Mouse (Mus musculus): ENCODE measurements at regions not wholly inside any gene's neighbourhood (a gene's known extent, or its start where the extent isn't known, plus 50 kb on each side); places are given as distances from the start of the nearest gene placed in this dataset.
"Not testable (repeated sequence)": the region's sequence is repeated elsewhere in the genome, so short reads cannot be mapped to it uniquely, and the experiment has no call there.

DNA sequence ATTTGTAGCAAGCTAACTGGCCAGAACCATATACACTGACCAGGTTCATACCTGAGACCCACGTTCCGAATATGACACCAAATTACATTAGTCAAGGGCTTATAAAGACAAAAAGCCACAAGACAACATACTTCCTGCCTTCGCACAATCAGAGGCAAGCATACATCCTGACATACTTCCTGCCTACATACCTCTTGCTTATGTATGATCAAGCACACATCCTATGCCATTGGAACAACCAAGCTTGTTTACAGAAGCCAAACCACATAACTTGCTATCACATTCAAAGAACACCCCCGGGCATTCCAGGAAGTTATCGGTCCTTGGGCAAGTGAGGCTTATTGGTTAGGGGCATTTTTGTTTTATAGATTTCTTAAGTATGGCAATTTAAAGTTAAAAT, 62.9 kb upstream of the AU015836 start:
- no peak for DNase-seq (ENCODE audit: low spot score)
- ATAC-seq (ENCODE audit: low FRiP score, low read depth), result no peak
- Histone ChIP-seq H3K4me3 (replicated peaks; ENCODE audit: low read length) (no peak overlapping the region), H3K27ac (replicated peaks; ENCODE audit: low read depth, low read length) (no peak overlapping the region), H3K4me1 (ENCODE audit: control insufficient read depth, insufficient read depth, low read length) (no peaks in the 10 kb centered on the region), H3K4me2 (replicated peaks; ENCODE audit: low read depth, low read length, severe bottlenecking) (no peak overlapping the region), H3K27me3 (ENCODE audit: control insufficient read depth, insufficient read depth, low read length) (no peaks in the 10 kb centered on the region), H3K9ac (ENCODE audit: low read depth, low read length, severe bottlenecking) (no peak overlapping the region), H3K9me3 (ENCODE audit: control insufficient read depth, low read length) (no peaks in the 10 kb centered on the region), H3K36me3 (ENCODE audit: control insufficient read depth, insufficient read depth, low read length) (no peaks in the 10 kb centered on the region)
- no peak for TF ChIP-seq POLR2A (IDR thresholded peaks at IDR 0.05; ENCODE audit: borderline replicate concordance, extremely low read depth, insufficient read depth, insufficient read length)
- WGBS, result 87% methylated on average over 5 of the region's 5 CpGs

DNA sequence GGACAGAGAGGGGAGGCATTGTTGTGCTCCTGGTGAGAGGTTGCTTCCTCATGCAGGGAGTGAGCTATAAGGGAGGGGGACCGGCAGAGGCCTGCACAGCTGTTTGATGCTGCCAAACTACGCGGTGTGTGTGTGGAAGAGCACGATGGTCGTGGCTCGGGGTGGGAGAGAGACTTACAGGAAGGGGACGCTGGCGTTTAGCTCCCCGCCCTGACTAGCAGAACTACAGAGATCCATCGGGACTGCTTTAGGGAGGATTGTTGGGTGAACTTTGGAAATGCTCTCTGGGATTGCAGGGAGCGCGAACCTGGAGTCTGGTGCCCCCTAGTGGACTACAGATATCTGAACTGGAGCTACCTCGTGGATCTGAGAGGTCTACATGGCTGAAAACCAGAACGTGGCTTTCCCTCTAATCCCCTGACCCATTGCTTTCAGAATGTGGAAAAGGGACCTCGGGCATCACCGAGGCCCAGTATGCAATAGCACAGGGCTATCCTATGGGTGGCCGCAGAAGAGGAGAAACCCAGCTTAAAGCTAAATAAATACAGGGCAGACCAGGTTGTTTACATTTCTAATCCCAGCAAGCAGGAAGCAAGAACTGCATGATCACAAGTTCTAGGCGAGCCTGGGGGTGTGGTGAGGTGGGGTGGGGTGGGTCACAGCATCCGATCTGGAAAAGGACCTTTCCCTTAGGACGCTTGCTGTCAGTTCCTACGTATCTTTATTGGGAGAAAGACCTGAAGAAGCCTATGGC, 57.2 kb upstream of the AU015836 start:
- TF ChIP-seq POLR2A (IDR thresholded peaks at IDR 0.05; ENCODE audit: borderline replicate concordance, extremely low read depth, insufficient read depth, insufficient read length), result no peak
- DNase-seq (ENCODE audit: low spot score), result peak; percentile 17
- ATAC-seq (ENCODE audit: low FRiP score, low read depth), result peak; percentile 75
- Histone ChIP-seq H3K9me3 (ENCODE audit: control insufficient read depth, low read length) (no peaks in the 10 kb centered on the region), H3K4me1 (ENCODE audit: control insufficient read depth, insufficient read depth, low read length) (no peaks in the 10 kb centered on the region), H3K36me3 (ENCODE audit: control insufficient read depth, insufficient read depth, low read length) (no peaks in the 10 kb centered on the region), H3K9ac (ENCODE audit: low read depth, low read length, severe bottlenecking) (peak overlapping the region; percentile 47; the same call in 1 of the 2 replicates), H3K4me3 (replicated peaks; ENCODE audit: low read length) (peak overlapping the region; percentile 27), H3K27ac (replicated peaks; ENCODE audit: low read depth, low read length) (no peak overlapping the region), H3K27me3 (ENCODE audit: control insufficient read depth, insufficient read depth, low read length) (no peaks in the 10 kb centered on the region), H3K4me2 (replicated peaks; ENCODE audit: low read depth, low read length, severe bottlenecking) (peak overlapping the region; percentile 50)
- WGBS, result 21% methylated on average over 21 of the region's 21 CpGs

DNA sequence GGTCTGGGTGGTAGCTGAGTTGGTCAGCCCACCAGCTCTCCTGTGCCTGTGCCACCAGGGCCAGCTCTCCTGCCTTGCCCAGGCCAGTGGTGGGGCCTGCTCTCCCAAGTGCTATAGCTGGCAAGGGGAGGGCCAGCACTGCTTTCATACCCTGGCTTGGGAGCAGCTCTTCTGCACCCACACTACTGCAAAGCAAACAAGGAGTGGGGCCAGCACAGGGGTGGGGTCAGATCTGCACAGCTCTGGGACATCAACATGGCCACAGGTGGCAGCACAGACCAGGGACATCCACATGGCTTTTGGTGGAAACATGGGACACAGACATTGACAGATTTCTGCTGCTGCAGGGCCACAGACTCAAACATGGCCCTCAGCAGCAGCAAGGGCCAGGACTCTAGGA, 52.9 kb upstream of the AU015836 start:
- no peak overlapping the region for H3K4me2 ChIP-seq (replicated peaks; ENCODE audit: low read depth, low read length, severe bottlenecking)
- no peaks in the 10 kb centered on the region for H3K27me3 ChIP-seq (ENCODE audit: control insufficient read depth, insufficient read depth, low read length)
- no peak overlapping the region for H3K4me3 ChIP-seq (replicated peaks; ENCODE audit: low read length)
- no peaks in the 10 kb centered on the region for H3K4me1 ChIP-seq (ENCODE audit: control insufficient read depth, insufficient read depth, low read length)
- ATAC-seq (ENCODE audit: low FRiP score, low read depth), result no peak
- no peak overlapping the region for H3K9ac ChIP-seq (ENCODE audit: low read depth, low read length, severe bottlenecking)
- no peak overlapping the region for H3K27ac ChIP-seq (replicated peaks; ENCODE audit: low read depth, low read length)
- no peaks in the 10 kb centered on the region for H3K36me3 ChIP-seq (ENCODE audit: control insufficient read depth, insufficient read depth, low read length)
- TF ChIP-seq POLR2A (IDR thresholded peaks at IDR 0.05; ENCODE audit: borderline replicate concordance, extremely low read depth, insufficient read depth, insufficient read length), result no peak
- H3K9me3 ChIP-seq (ENCODE audit: control insufficient read depth, low read length), result no peaks in the 10 kb centered on the region
- no peak for DNase-seq (ENCODE audit: low spot score)

DNA sequence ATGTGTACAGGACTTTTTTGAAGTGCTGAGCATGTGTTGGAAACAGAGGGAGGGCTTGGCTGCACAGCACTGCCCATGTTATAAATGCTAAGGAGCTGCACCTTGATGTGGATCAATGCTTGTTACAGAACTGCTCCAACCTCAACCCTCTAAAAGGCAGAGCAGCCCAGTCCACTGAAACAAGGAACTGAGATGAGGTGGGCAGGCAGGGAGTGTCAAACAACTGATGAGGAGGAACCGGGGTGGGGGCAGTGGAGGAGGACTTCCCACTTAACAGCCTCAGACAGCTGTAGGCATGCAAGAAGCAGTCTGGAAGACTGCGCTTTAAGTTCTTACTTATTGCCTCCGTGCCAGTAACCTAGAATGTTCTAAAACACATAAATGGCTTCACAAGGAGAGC, 51.1 kb upstream of the AU015836 start:
- ATAC-seq (ENCODE audit: low FRiP score, low read depth); H3K9ac ChIP-seq (ENCODE audit: low read depth, low read length, severe bottlenecking); H3K4me2 ChIP-seq (replicated peaks; ENCODE audit: low read depth, low read length, severe bottlenecking); H3K27me3 ChIP-seq (ENCODE audit: control insufficient read depth, insufficient read depth, low read length); H3K27ac ChIP-seq (replicated peaks; ENCODE audit: low read depth, low read length); H3K36me3 ChIP-seq (ENCODE audit: control insufficient read depth, insufficient read depth, low read length); DNase-seq (ENCODE audit: low spot score); H3K4me3 ChIP-seq (replicated peaks; ENCODE audit: low read length); H3K4me1 ChIP-seq (ENCODE audit: control insufficient read depth, insufficient read depth, low read length); H3K9me3 ChIP-seq (ENCODE audit: control insufficient read depth, low read length): not testable (repeated sequence)
- WGBS, result no CpG with 5 or more reads among the region's 3 CpGs

Measured in limb, embryonic 14.5 days (tissue).